Mouse (Mus musculus): ENCODE results near the gene Cybb.
"Not testable (repeated sequence)": the region's sequence is repeated elsewhere in the genome, so short reads cannot be mapped to it uniquely, and the experiment has no call there.

The Cybb gene

GRCm38 (mm10) chrX:9487671-9488070 is at the start of gene Cybb:
Cybb (minus strand) TSS chrX:9487771.
- in situ Hi-C loops (cut with MboI, MseI), result no loop called here

GRCm38 (mm10) chrX:9536881-9537280 is 49.3 kb upstream of the Cybb start:
- in situ Hi-C loops (cut with MboI, MseI), result no loop called here

- in situ Hi-C loops (cut with MboI, MseI), result not testable (repeated sequence)
Observed at GRCm38 (mm10) chrX:9519969-9520368, 32.4 kb upstream of the Cybb start.

- in situ Hi-C loops (cut with MboI, MseI), result not testable (repeated sequence)
Observed at GRCm38 (mm10) chrX:9517531-9517930, 30.0 kb upstream of the Cybb start.

GRCm38 (mm10) chrX:9475036-9475435 is 12.5 kb downstream of the Cybb start:
- in situ Hi-C loops (cut with MboI, MseI), result not testable (repeated sequence)

- in situ Hi-C loops (cut with MboI, MseI), result no loop called here
Observed at GRCm38 (mm10) chrX:9474440-9474839, 13.1 kb downstream of the Cybb start.

GRCm38 (mm10) chrX:9473768-9474167 is 13.8 kb downstream of the Cybb start:
- in situ Hi-C loops (cut with MboI, MseI), result no loop called here

GRCm38 (mm10) chrX:9470811-9471388 is 16.7 kb downstream of the Cybb start:
- in situ Hi-C loops (cut with MboI, MseI), result no loop called here

- in situ Hi-C loops (cut with MboI, MseI), result no loop called here
Observed at GRCm38 (mm10) chrX:9469100-9469499, 18.5 kb downstream of the Cybb start.

- in situ Hi-C loops (cut with MboI, MseI), result no loop called here
Observed at GRCm38 (mm10) chrX:9467020-9467419, 20.6 kb downstream of the Cybb start.

GRCm38 (mm10) chrX:9465890-9466289 is 21.7 kb downstream of the Cybb start:
- in situ Hi-C loops (cut with MboI, MseI), result no loop called here

- in situ Hi-C loops (cut with MboI, MseI), result no loop called here
Observed at GRCm38 (mm10) chrX:9462671-9463070, 24.9 kb downstream of the Cybb start.

- in situ Hi-C loops (cut with MboI, MseI), result no loop called here
Observed at GRCm38 (mm10) chrX:9461399-9461798, 26.2 kb downstream of the Cybb start.

GRCm38 (mm10) chrX:9460387-9460930 is 27.1 kb downstream of the Cybb start:
- in situ Hi-C loops (cut with MboI, MseI), result no loop called here

GRCm38 (mm10) chrX:9452375-9452774 is 35.2 kb downstream of the Cybb start:
- in situ Hi-C loops (cut with MboI, MseI), result no loop called here

- in situ Hi-C loops (cut with MboI, MseI), result no loop called here
Observed at GRCm38 (mm10) chrX:9447284-9447683, 40.3 kb downstream of the Cybb start.

GRCm38 (mm10) chrX:9441102-9441501 is 46.5 kb downstream of the Cybb start:
- in situ Hi-C loops (cut with MboI, MseI), result no loop called here

- in situ Hi-C loops (cut with MboI, MseI), result no loop called here
Observed at GRCm38 (mm10) chrX:9440556-9440955, 47.0 kb downstream of the Cybb start.

GRCm38 (mm10) chrX:9439257-9439656 is 48.3 kb downstream of the Cybb start:
- in situ Hi-C loops (cut with MboI, MseI), result no loop called here

- in situ Hi-C loops (cut with MboI, MseI), result no loop called here
Observed at GRCm38 (mm10) chrX:9413889-9414288, 73.7 kb downstream of the Cybb start.

Data from regulatory T cell (primary cell).